Mouse (Mus musculus): Measurements from ENCODE around the gene Pcbp3. TPM values are rescaled to one million over a fixed set of nuclear protein-coding genes. Genes with fewer than 3 reads are reported as not detected.

Pcbp3 gene
- polyA plus RNA-seq, 1 experiment from 2014 or later, result 67.9 TPM

GRCm38 (mm10) chr10:76840566-76840965 lies 121.1 kb downstream of the Pcbp3 start:
- H3K4me3 ChIP-seq, result no peak overlapping the region
- WGBS, result 55% methylated on average over 5 of the region's 5 CpGs
- H3K4me2 ChIP-seq (replicated peaks), result no peak overlapping the region
- H3K36me3 ChIP-seq, result no peaks in the 10 kb centered on the region
- no peaks in the 10 kb centered on the region for H3K4me1 ChIP-seq
- H3K27me3 ChIP-seq, result no peaks in the 10 kb centered on the region
- no peak overlapping the region for H3K9ac ChIP-seq (replicated peaks)
- no peak overlapping the region for H3K27ac ChIP-seq (replicated peaks)
- no peaks in the 10 kb centered on the region for H3K9me3 ChIP-seq
- no peak for ATAC-seq (ENCODE audit: low FRiP score, low read depth)

DNA sequence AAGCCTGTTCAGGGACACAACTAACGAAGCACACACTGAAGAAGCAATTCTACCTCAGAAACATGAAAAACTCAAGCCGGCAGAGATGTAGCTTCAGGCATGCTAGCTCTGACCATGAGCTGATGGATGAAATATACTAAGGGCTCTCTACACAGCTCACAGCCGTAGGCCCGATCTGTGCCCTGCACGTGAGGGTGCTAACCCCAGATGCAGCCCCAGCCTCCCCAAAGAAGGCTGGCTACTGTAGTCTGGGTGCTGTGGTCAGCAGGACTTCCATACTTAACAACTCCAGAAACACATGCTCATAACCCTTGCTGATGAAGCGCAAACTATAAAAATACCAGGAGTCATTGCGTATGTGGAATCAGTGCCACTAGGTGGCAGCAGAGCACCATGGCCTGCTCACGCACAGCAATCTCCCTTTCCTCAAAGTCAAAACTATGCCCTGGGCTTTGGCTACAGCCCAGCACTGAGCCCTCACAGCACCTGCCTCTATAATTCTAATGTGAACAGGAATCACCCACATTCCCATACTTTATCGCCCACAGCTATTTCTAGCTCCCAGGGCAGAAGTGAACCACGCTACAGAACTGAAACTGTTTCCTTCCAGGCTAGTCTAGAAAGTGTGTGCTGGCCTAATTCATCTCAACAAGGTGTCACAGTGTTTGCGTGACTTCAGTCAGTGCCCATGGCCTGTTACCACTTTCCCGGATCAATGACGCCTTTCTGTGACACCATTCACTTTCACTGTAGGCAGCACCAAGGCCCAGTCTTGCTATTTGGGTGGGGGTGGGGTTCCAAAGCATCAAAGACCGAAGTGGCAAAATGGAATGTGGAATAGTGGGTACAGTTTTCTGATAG lies 126.0 kb downstream of the Pcbp3 start:
- peak; percentile 52; the same call in 1 of the 2 replicates for ATAC-seq (ENCODE audit: low FRiP score, low read depth)
- H3K36me3 ChIP-seq, result no peaks in the 10 kb centered on the region
- WGBS, result 64% methylated on average over 14 of the region's 14 CpGs
- H3K9ac ChIP-seq (replicated peaks), result no peak overlapping the region
- H3K27ac ChIP-seq (replicated peaks), result no peak overlapping the region
- H3K27me3 ChIP-seq, result no peaks in the 10 kb centered on the region
- no peak overlapping the region for H3K4me2 ChIP-seq (replicated peaks)
- H3K9me3 ChIP-seq, result no peaks in the 10 kb centered on the region
- H3K4me3 ChIP-seq, result no peak overlapping the region
- H3K4me1 ChIP-seq, result no peaks in the 10 kb centered on the region

GRCm38 (mm10) chr10:76832841-76833240 lies 128.8 kb downstream of the Pcbp3 start:
- H3K4me2 ChIP-seq (replicated peaks), result no peak overlapping the region
- H3K4me3 ChIP-seq, result no peak overlapping the region
- H3K4me1 ChIP-seq, result no peaks in the 10 kb centered on the region
- ATAC-seq (ENCODE audit: low FRiP score, low read depth), result no peak
- H3K27ac ChIP-seq (replicated peaks), result no peak overlapping the region
- 0 out of 2 replicates have a peak, but pooled peaks cover 5% of the 10 kb centered on the region for H3K9me3 ChIP-seq
- no peak overlapping the region for H3K9ac ChIP-seq (replicated peaks)
- 71% methylated on average over 1 of the region's 1 CpGs for WGBS
- no peaks in the 10 kb centered on the region; the same call in 1 of the 2 replicates for H3K27me3 ChIP-seq
- 0 out of 2 replicates have a peak, but pooled peaks cover 6% of the 10 kb centered on the region for H3K36me3 ChIP-seq

GRCm38 (mm10) chr10:76831915-76832314 lies 129.8 kb downstream of the Pcbp3 start:
- Histone ChIP-seq H3K9ac (replicated peaks) (no peak overlapping the region), H3K27me3 (no peaks in the 10 kb centered on the region; the same call in 1 of the 2 replicates), H3K36me3 (0 out of 2 replicates have a peak, but pooled peaks cover 6% of the 10 kb centered on the region), H3K4me1 (no peaks in the 10 kb centered on the region), H3K9me3 (0 out of 2 replicates have a peak, but pooled peaks cover 5% of the 10 kb centered on the region), H3K4me2 (replicated peaks) (no peak overlapping the region), H3K4me3 (no peak overlapping the region), H3K27ac (replicated peaks) (no peak overlapping the region)
- ATAC-seq (ENCODE audit: low FRiP score, low read depth), result no peak
- WGBS, result 86% methylated on average over 2 of the region's 2 CpGs

- no peak overlapping the region for H3K4me2 ChIP-seq (replicated peaks)
- WGBS, result 33% methylated on average over 1 of the region's 1 CpGs
- 0 out of 2 replicates have a peak, but pooled peaks cover 5% of the 10 kb centered on the region for H3K9me3 ChIP-seq
- no peak overlapping the region for H3K4me3 ChIP-seq
- no peaks in the 10 kb centered on the region; the same call in 1 of the 2 replicates for H3K27me3 ChIP-seq
- 0 out of 2 replicates have a peak, but pooled peaks cover 6% of the 10 kb centered on the region for H3K36me3 ChIP-seq
- no peaks in the 10 kb centered on the region for H3K4me1 ChIP-seq
- H3K27ac ChIP-seq (replicated peaks), result no peak overlapping the region
- no peak overlapping the region for H3K9ac ChIP-seq (replicated peaks)
- no peak for ATAC-seq (ENCODE audit: low FRiP score, low read depth)
These were observed 130.5 kb downstream of the Pcbp3 start for GRCm38 (mm10) chr10:76831151-76831550.

GRCm38 (mm10) chr10:76828936-76829335 lies 132.8 kb downstream of the Pcbp3 start:
- WGBS, result over 99% methylated on average over 4 of the region's 4 CpGs
- H3K27me3 ChIP-seq, result no peaks in the 10 kb centered on the region; the same call in 1 of the 2 replicates
- no peak for ATAC-seq (ENCODE audit: low FRiP score, low read depth)
- no peaks in the 10 kb centered on the region for H3K4me1 ChIP-seq
- H3K27ac ChIP-seq (replicated peaks), result no peak overlapping the region
- 0 out of 2 replicates have a peak, but pooled peaks cover 5% of the 10 kb centered on the region for H3K9me3 ChIP-seq
- H3K4me3 ChIP-seq, result no peak overlapping the region
- peaks cover 6% of the 10 kb centered on the region; the same call in 1 of the 2 replicates for H3K36me3 ChIP-seq
- H3K4me2 ChIP-seq (replicated peaks), result no peak overlapping the region
- no peak overlapping the region for H3K9ac ChIP-seq (replicated peaks)

- peaks cover 4% of the 10 kb centered on the region; the same call in 1 of the 2 replicates for H3K4me1 ChIP-seq
- no peak overlapping the region for H3K4me3 ChIP-seq
- H3K27me3 ChIP-seq, result no peaks in the 10 kb centered on the region
- no peak overlapping the region for H3K27ac ChIP-seq (replicated peaks)
- no peaks in the 10 kb centered on the region for H3K9me3 ChIP-seq
- no peaks in the 10 kb centered on the region; the same call in 1 of the 2 replicates for H3K36me3 ChIP-seq
- ATAC-seq (ENCODE audit: low FRiP score, low read depth), result no peak
- H3K4me2 ChIP-seq (replicated peaks), result no peak overlapping the region
- no peak overlapping the region for H3K9ac ChIP-seq (replicated peaks)
- 84% methylated on average over 8 of the region's 8 CpGs for WGBS
These were observed 139.0 kb downstream of the Pcbp3 start for GRCm38 (mm10) chr10:76822698-76823097.

DNA sequence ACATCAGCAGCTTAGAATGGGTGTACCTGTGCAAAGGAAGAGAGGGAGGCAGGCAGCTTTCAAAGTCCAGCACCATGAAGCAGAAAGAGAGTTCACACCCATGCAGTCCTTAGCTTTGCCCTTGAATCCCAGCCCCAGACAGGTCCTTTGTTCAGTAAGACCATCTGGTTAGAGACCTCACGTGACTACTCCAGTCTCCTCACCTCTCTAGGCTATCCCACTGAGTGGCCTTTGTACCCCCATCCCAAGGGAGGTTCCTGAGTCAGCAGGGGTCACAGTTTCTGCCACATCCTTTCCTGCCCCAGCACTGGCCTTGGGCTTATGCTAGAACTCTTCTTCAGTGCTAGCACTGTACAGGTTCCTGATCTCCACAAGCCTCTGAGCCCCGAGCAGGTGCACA lies 142.4 kb downstream of the Pcbp3 start:
- no peak overlapping the region for H3K9ac ChIP-seq (replicated peaks)
- H3K27ac ChIP-seq (replicated peaks), result no peak overlapping the region
- no peaks in the 10 kb centered on the region for H3K36me3 ChIP-seq
- no peaks in the 10 kb centered on the region for H3K27me3 ChIP-seq
- H3K4me3 ChIP-seq, result no peak overlapping the region
- H3K4me2 ChIP-seq (replicated peaks), result no peak overlapping the region
- no peak for ATAC-seq (ENCODE audit: low FRiP score, low read depth)
- 70% methylated on average over 2 of the region's 2 CpGs for WGBS
- H3K9me3 ChIP-seq, result no peaks in the 10 kb centered on the region
- H3K4me1 ChIP-seq, result peaks cover 18% of the 10 kb centered on the region

DNA sequence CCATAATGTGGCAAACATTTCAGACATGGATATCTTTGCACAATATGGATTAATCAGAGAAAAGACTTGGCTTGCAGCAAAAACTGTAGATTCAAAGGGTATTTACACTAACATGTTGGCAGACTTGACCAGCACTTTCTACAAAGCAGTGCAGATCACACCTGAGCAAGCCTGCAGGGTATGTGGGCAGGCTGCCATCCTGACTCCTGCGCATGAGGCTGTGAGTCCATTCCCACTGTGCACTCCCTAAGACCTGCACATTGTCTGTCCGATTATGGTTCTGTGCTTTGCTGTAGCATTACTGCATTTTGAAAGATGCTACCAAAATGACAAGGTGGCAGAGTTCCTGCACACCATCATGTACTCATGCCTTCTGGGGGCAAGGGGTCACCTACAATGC lies 143.3 kb downstream of the Pcbp3 start:
- peaks cover 18% of the 10 kb centered on the region for H3K4me1 ChIP-seq
- ATAC-seq (ENCODE audit: low FRiP score, low read depth), result no peak
- no peaks in the 10 kb centered on the region for H3K36me3 ChIP-seq
- H3K9me3 ChIP-seq, result no peaks in the 10 kb centered on the region
- H3K4me2 ChIP-seq (replicated peaks), result no peak overlapping the region
- H3K27ac ChIP-seq (replicated peaks), result no peak overlapping the region
- H3K4me3 ChIP-seq, result no peak overlapping the region
- H3K27me3 ChIP-seq, result no peaks in the 10 kb centered on the region
- H3K9ac ChIP-seq (replicated peaks), result no peak overlapping the region
- 93% methylated on average over 2 of the region's 2 CpGs for WGBS

DNA sequence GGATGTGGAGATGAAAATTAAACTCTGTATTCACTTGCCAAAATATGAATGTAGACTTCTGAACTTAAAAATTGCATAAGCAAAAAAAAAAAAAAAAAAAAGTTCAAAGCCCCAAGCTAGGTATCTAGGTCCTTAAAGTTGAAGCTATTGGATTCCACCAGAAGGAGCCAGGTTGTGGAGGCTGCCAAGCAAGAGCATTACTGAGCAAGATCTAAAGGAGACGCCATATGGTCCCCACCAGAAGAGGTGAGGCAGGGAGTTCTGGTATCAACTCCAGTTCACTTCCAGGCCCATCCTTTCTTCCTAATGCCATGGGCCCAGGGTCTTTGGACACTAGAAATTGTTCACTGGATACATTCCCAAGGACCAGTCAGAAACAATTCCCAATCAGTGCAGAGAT lies 144.8 kb downstream of the Pcbp3 start:
- Histone ChIP-seq H3K4me1 (peaks cover 18% of the 10 kb centered on the region), H3K4me2 (replicated peaks) (no peak overlapping the region), H3K27ac (replicated peaks) (no peak overlapping the region), H3K9me3 (no peaks in the 10 kb centered on the region), H3K27me3 (no peaks in the 10 kb centered on the region), H3K36me3 (no peaks in the 10 kb centered on the region), H3K4me3 (no peak overlapping the region), H3K9ac (replicated peaks) (no peak overlapping the region)
- 77% methylated on average over 1 of the region's 1 CpGs for WGBS
- ATAC-seq (ENCODE audit: low FRiP score, low read depth), result no peak

- 15% methylated on average over 7 of the region's 7 CpGs for WGBS
- H3K27ac ChIP-seq (replicated peaks), result no peak overlapping the region
These were observed 145.3 kb downstream of the Pcbp3 start for GRCm38 (mm10) chr10:76816436-76816835.

GRCm38 (mm10) chr10:76815481-76815880 lies 146.2 kb downstream of the Pcbp3 start:
- peaks cover 22% of the 10 kb centered on the region for H3K4me1 ChIP-seq
- no peaks in the 10 kb centered on the region for H3K27me3 ChIP-seq
- ATAC-seq (ENCODE audit: low FRiP score, low read depth), result no peak
- H3K27ac ChIP-seq (replicated peaks), result no peak overlapping the region
- H3K9me3 ChIP-seq, result no peaks in the 10 kb centered on the region
- H3K9ac ChIP-seq (replicated peaks), result no peak overlapping the region
- H3K4me3 ChIP-seq, result no peak overlapping the region
- WGBS, result 40% methylated on average over 4 of the region's 4 CpGs
- H3K4me2 ChIP-seq (replicated peaks), result no peak overlapping the region
- no peaks in the 10 kb centered on the region for H3K36me3 ChIP-seq

More at GRCm38 (mm10) chr10:76816436-76816835, 145.3 kb downstream of the Pcbp3 start:
- Histone ChIP-seq H3K27me3 (no peaks in the 10 kb centered on the region), H3K4me2 (replicated peaks) (no peak overlapping the region), H3K4me3 (no peak overlapping the region), H3K36me3 (no peaks in the 10 kb centered on the region), H3K4me1 (peaks cover 18% of the 10 kb centered on the region), H3K9ac (replicated peaks) (no peak overlapping the region; the same call in 1 of the 2 replicates), H3K9me3 (no peaks in the 10 kb centered on the region)
- peak; percentile 63; the same call in 1 of the 2 replicates for ATAC-seq (ENCODE audit: low FRiP score, low read depth)

All from midbrain, embryonic 12.5 days (tissue).